Mouse (Mus musculus): Measurements from ENCODE around the gene 2300002M23Rik. TPM values are rescaled to one million over a fixed set of nuclear protein-coding genes. Genes with fewer than 3 reads are reported as not detected.

2300002M23Rik gene
- polyA plus RNA-seq, 1 experiment, result not detected

DNA sequence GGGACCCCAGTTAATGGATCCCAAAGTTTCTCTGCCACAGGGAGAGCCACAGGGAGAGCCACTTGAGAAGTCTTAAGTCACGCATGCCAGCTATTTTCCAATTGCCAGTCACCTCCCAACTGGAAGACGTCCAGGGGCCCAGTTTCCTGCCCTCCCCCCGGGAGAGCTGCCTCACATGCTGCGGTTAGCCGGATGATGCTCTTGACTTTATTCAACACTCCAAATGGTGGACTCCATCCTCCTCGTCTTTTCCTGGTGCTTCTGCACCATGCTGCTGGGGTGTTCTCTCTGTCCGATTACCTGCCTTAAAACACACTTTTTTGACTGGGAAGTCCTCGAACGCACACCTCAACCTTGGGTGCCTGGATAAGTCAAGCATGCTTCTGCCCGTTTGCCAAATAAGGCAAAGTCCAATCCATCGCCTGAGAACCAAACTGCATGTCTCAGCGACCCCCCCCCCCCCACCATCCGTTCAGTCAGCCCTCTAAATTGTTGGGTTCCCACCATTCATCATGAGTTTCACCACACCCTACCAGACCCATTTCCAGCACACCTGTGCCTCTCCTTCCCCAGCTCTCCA lies 11.0 kb upstream of the 2300002M23Rik start:
- DNase-seq (ENCODE audit: low spot score), result no peak

DNA sequence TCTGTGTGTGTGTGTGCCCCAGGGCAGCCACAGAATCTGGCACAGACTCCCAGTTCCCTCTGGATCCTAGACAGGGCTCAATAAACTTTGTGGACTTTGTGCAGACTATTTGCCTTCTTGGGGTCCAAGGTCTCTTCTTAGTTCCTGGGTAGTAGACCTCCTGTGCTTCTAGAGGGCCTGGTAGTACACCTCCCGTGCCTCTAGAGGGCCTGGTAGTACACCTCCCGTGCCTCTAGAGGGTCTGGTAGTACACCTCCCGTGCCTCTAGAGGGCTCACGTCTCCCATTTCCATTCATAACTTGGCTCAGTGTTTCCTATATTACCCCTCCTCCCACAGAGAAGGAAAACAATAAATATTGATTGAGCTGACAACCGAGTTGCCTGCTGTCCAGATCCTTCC lies 10.4 kb upstream of the 2300002M23Rik start:
- no peak for DNase-seq (ENCODE audit: low spot score)

DNA sequence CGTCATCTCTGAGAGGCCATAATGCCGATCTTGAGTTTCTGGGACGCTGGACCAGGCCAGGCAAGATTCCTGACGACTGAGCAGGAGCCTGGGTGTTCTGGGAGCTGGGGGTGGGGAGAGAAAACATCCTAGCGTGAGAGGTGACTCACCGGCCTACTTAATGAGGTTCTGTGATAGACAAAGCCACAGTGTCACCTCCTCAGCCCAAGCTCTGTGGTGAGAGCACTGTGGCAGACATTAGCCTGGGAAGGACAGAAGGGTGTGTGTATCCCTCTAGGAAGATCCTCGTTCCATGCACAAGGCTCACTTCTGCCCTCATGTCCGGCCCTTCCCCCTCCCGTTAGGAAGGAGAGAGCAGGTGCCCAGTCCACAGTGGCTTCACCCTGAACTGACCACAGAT lies 9.9 kb upstream of the 2300002M23Rik start:
- no peak for DNase-seq (ENCODE audit: low spot score)

DNA sequence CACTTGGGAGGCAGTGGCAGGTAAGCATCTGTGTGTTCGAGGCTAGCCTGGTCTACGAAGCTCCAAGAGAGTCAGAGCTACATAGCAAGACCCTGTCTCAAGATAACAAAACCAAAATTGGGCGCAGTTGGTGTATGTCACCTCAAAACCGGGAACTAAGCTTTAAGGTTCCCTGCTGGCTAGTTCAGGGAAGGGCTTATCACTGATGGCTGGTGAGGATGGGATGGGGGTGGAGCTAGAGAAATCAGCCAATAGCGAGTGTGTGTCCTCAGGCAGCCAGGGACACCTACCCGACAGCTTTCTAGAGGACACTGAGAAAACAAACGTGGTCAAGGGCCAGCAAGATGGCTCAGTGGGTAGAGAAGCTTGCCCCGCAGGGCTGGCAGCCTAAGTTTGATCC lies 9.0 kb upstream of the 2300002M23Rik start:
- no peak for DNase-seq (ENCODE audit: low spot score)

DNA sequence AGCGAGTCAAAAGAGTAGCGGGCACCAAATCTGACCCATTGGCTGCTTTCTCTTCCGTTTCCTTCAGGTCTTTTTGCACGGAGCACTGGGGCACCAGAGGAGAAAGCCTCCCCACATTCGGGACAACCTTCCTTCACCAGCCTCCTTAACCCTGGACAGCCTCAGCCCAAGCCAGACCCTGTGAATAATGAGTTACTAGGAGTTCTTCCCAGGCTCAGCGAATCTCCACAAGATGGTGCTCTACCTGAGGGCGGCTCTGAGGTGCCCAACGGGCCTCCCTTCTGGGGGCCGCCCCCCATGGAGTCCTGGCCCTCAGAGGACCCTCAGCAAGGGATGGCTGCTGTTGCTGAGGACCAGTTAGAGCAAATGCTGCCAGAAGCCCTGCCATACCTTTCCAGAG lies 517 bp downstream of the 2300002M23Rik start:
- DNase-seq (ENCODE audit: low spot score), result no peak

DNA sequence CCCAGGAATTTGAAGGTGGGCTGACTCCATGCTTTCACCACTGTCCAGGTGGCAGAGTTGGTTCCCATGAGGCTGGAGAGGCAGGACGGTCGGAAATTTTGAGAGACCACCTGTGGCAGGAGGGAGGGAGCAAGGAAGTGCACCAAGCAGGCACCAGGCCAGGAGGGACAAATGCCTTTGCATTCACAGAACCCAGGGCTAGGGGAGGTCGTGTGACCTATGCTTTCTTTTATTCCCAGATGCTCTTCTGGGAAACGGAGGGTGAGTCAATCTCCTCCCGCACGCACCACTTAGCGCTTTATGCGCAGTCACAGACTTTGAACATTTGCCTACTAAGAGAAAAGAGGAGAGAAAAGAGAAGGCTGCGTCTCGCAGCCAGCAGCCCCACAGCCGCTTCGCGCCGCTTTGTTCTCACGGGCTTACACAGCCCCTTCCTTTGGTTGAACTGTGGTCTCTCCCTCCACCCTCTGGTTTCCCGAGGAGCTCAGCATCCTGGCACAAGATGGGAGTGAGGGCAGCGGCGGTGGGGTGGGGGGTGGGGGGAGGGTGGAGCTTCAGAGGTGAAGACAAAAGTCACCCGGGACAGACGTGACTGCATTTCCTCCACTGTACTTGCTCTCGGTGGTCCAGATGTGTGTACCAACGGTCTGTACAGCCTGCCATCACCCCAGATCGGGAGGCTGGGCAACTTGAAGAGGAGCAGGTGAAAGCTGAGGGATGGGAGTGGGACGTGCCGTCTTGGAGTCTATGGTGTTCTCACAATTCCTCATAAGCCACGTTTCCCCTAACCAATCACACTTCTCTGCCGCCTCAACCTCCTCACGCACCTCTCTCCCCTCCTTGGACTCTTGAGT lies 2.1 kb downstream of the 2300002M23Rik start:
- no peak for DNase-seq (ENCODE audit: low spot score)

DNA sequence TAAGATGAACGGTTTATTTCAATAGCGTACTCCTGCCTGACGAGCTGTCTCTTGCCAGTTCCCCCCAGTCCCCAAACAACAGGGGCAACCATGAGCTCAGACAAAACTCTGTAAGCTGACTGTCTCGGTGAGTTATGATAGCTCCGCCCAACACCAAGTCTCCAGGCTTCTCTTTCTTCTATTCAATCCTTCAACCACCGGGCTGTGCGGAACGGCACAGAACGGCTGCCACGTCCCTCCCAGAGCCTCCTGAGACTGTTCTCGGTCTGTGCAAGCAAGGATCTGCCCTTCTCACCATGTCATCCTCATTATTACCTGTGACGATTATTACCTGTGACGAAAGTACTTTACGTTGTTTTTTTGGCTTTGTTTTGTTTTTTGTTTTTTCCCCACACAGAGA lies 3.6 kb downstream of the 2300002M23Rik start:
- DNase-seq (ENCODE audit: low spot score), result no peak

DNA sequence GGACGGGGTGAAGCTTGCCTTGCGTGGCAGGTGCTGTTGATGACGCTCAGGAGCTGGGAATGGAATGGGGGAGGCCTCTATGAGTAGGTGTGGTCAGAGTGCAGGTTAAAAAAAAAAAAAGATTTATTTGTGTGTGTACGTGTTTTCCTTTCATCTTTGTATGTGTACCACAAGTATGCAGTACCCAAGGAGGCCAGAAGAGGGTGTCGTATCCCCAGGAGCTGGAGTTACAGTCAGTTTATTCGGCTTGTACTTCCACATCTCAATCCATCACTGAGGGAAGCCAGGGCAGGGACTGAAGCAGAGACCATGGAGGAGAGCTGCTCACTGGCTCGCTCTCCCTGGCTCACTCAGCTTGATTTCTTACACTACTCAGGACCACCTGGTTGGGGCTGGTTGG lies 4.2 kb downstream of the 2300002M23Rik start:
- DNase-seq (ENCODE audit: low spot score), result no peak

DNA sequence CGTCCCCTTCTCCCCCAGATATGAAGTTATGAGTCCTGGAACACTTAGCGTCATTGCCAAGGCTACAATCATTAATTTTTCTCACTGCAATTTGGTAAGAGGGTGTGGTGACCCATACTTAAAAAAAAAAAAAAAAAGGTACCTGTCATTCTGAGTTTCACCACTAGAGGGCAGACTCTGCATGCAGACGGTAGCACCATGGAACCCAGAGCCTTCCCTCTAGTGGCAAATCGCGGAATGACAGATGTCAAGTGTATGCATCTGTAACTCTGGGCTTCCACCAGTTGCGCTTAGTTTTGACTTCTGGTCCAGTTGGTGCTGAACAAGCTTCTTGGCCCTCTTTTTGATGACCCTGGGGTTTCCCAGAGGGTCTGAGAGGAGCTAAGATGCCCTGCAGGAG lies 11.0 kb downstream of the 2300002M23Rik start:
- DNase-seq (ENCODE audit: low spot score), result no peak

DNA sequence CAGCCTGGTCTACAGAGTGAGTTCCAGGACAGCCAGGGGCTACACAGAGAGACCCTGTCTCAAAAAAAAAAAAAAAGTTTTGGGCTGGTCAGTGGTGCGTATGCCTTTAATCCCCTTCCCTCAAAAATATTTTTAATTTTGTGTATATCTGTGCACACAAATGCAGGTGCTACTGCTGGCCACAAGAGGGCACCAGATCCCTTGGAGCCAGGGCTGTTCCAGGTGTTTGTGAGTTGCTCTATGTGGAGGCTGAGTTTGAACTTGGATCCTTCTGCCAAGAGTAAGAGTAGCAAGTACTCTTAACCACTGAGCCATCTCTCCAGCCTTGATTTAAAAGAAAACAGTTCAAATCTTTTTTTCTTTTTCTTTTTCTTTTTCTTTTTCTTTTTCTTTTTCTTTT lies 15.7 kb downstream of the 2300002M23Rik start:
- DNase-seq (ENCODE audit: low spot score), result no peak

DNA sequence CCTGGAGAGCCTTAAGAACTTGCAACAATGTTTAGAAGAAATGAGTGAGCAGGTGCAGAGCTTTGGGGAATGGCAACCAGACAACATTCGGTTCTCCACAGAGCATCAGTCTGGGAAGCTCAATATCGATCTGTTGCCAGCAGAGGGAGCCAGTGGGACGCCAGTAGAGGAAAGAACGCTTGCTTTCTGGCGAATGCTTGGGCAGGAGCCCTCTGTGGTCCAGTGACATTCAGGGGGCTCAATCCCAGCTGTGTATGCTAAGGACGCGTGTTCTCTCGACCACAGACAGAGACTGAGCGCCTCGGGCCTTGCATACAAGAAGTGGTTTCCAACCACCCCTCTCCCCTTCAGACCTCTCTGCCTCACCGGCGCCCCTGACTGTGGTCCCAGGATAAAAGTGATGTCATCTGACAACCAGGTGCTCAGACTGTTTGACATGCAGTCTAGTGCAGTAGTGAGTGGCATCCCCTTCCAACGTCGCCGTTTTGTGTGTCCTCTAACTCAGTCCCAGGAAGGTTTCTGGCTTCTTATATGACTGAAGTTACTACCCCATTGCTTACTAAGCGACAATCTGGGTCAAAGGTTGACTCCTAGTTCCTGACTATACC lies 17.2 kb downstream of the 2300002M23Rik start:
- peak; percentile 62 for DNase-seq (ENCODE audit: low spot score)

DNA sequence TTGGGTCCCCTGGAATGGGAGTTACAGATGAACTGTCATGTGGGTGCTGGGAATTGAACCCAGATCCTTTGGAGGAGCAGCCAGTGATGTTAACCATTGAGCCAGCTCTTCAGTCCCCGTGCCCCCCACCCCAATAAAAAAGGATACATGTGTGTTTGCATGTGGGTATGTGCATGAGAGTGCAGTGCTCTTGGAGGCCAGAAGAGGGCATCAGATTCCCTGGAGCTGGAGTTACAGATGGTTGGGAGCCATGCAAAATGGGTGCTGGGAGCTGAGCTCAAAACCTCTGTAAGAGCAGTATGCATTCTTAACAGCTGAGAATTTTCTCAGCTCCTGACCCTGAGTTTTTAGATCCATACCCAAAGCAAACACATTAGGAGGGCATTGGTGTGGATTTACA lies 20.0 kb downstream of the 2300002M23Rik start:
- DNase-seq (ENCODE audit: low spot score), result no peak

DNA sequence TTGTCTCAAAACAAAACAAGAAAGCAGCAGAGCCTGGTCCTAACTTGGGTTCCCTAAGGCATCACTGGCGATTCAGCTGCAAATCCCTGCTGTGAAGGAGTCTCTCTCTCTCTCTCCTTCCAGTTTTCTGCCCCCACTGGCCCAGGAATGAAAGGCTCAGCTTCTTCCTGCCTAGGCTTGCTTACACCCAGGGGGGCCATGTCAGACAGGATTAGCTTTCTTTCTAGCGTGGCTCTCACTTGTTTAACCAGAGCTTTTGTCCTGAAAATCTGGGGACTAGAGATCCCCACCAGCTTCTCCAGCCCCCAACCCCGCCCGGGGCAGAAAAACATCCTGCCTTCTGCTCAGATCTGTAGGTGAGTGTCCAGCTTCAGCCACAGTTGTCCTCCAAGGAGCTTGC lies 21.1 kb downstream of the 2300002M23Rik start:
- DNase-seq (ENCODE audit: low spot score), result no peak

DNA sequence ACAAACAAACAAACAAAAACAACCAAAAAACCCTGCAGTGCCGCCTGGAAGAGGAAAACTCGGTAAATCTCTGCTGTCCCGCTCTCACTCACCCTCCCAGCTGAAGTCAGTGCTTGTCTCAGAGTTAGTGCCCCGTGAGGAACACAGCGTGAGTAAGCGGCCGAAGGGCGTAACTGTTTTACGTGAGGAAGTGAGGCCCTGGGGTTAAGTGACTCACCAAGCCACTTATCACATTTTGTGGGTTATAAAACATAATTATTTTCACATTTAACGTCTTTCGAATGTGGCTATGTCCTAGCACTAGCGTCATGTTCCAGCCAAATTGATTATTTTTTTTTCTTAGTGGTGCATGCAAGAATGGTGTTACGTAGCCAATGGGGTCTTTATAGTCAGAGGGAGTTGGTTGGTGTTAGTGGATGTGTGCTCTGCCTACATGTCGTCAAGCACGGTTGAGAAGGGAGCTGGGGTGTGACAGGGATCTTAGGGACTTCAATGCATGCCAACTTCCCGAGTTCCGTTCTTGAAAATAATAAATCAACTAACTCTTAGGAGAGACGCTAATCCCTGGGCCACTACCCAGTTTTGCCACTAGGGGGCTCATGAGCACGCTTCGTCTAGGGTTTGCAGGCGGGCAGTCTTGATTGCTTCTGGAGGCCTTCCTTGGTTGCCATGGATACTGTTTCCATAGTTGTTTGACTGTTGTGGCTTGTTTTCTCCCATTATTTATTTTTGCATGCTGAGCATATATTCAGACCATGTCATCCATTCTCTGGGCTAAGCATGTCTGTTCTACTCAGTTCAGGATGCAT lies 23.4 kb downstream of the 2300002M23Rik start:
- peak; percentile 44 for DNase-seq (ENCODE audit: low spot score)

DNA sequence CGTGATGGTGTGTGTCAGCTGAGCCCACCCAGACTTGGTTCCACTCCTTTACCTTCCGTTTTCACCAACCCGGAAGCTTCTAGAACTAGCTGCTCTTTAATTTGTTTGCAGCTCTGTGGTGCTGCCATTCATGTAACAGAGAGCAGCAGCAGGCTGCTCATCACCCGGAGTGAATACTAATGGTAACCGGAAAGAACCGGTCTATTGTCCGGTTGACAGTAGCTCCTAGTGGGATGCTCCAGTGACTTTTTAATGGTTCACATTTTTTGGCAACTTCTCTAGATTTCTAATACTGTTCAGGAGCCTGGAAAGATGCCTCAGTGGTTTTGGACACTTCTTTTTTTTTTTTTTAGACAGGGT lies 23.9 kb downstream of the 2300002M23Rik start:
- DNase-seq (ENCODE audit: low spot score), result no peak

DNA sequence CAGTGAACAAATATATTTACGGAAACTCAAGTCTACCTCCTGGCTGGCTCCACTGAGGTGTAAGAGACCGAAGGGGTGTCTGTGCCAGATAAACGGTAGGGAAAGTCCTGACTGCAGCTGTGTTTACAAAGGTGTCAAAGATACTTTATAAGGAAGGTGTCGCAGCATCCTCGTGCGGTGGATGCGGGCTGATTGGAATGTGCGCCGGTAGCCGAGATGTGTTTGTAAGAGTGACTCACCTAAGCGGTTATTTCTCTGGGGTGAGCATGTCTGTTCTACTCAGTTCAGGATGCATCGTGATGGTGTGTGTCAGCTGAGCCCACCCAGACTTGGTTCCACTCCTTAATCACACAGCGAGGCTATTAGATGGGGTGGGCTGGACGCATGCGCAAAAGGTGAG lies 24.5 kb downstream of the 2300002M23Rik start:
- DNase-seq (ENCODE audit: low spot score), result no peak

DNA sequence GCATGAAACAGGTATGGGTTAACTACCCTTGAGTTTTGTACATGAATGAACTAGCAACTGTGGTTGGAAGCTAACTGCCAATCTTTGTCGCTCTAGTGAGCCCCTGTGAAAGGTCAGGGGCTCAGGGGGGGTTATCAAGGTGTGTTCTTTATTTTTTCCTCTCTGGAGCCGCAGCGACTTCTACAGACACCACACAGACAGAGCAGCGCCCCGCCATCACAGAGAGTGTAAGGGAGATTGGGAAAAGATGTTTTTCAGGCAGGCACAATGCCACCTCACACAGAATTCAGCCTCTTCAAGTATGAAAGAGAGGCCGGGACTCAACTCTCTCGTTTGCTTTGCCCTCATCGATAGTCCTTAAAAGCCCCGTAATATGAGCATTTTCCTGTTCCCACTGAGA lies 24.9 kb downstream of the 2300002M23Rik start:
- no peak for DNase-seq (ENCODE audit: low spot score)

DNA sequence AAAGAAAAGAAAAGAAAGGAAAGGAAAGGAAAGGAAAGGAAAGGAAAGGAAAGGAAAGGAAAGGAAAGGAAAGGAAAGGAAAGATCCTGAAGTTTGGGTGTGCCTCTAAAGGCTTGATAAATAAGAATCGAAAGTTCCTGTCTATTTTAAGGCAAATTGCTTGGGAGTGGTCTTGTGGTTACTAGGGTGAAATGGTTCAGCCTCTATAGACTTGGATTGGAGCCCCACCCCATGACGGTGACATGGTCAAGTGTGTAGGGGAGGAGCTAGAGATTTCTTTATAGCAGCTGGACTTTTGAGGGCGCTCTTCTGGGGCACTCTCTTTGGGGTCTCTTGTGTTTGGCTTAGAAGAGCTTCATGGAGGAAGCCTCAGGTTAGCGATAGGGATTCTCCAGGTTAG lies 26.5 kb downstream of the 2300002M23Rik start:
- DNase-seq (ENCODE audit: low spot score), result no peak

DNA sequence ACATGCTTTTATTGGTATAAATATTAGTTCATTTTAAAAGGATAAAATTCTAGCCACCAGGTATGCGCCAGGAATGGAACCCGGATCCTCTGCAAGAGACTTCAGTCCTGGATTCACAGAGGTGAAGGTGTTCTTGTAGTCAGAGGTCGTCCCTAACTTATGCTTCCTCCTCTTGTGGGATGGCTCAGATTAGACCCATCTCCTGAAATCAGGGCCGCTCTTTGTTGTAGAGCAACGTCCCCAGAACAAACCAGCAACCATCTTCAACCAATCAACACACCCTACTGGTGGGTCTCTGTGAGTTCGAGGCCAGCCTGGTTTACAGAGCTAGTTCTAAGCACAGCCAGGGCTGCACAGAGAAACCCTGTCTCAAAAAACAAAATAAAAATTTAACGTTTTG lies 27.2 kb downstream of the 2300002M23Rik start:
- DNase-seq (ENCODE audit: low spot score), result no peak

DNA sequence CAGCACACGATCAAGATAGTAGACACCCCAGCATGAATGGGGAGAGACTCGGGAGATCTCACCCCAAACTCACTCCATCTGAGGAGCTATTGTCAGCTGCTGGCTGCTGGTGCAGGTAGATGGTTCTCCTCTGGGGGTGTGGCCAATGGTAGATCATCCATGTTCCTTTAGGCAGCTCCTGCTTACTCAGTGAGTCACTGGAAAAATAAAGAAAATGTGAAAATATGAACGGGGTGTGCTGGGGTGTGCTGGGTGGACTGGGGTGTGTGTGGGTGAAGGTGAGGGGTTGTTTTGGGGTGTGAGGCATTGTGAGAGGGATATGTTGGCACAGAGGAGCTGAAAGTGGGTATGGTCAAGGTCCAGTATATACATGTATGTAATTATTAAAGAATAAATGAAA lies 30.1 kb downstream of the 2300002M23Rik start:
- no peak for DNase-seq (ENCODE audit: low spot score)

DNA sequence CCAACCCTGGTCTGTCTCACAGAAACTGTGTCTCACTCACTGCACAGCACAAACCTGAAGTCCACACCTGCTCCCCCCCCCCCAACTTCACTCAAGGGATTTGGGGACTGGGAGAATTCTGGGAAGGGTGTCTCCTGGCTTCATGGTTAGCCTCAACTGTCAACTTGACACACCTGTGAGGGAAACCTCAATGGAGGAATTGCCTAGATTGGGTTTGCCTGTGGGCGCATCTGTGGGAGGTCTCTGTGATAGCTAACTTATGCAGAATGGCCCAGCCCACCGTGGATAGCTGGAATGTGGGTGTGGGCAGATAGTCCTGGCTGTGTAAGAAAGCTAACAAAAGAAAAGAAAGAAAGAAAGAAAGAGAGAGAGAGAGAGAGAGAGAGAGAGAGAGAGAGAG lies 34.0 kb downstream of the 2300002M23Rik start, which contains the start of gene Sfta2:
Gene Sfta2, plus strand, starts transcription at position 301 of the 400 bp plus-strand sequence.
- DNase-seq (ENCODE audit: low spot score), result no peak

DNA sequence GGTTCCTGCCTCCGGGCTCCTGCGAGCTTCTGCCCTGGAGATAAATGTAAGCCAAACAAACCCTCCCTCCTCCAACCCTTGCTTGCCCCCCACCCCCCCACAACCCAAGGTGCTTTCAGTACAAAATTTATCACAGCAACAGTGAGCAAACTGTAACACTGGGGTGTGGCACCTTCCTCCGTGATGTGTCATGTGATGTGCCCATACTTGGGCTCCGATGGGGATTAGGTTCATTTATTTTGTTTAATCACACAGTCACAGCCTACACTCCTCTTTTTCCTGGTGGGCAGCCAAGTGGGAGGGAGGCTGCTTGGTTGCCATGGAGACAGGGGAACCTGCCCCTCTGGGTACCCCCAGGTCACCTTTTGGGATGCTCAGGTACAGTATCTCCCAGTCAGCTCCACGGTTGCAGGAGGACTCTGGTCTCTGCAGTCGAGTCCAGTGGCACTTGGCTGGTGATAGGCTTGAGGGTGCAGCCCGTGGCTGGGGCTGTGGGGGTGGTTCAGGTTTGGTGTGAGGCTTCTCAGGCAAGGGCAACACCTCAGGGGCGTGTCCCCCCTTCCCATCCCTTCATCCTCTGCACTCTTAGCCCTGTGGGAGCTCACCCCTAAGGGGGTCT lies 34.6 kb downstream of the 2300002M23Rik start:
- no peak for DNase-seq (ENCODE audit: low spot score)
